Mouse (Mus musculus): Measurements from ENCODE around the gene Kif19a.

DNA sequence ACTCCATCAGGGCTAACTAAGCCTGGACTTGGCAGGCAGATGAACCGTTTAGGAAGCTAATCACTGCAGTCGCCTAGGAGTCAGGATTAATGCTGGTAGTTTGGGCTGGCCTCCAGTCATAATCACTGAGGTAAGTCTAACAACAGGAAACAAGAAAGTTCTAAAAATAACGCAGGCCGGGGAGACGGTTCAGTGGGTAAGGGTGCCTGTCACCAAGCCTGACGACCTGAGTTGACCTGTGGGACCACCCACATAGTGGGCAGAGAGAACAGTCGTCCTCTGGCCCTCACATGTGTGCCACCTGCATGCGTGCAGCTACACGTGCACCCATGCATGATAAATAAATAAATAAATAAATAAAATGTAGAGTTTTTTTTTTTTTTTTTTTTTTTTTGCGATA lies 24.6 kb upstream of the Kif19a start:
- TF ChIP-seq POLR2A (IDR thresholded peaks at IDR 0.05; ENCODE audit: insufficient read depth, low read length) (no peak), CTCF (IDR thresholded peaks at IDR 0.05; ENCODE audit: low read depth, low read length) (no peak)
